Mouse (Mus musculus) lung, postnatal 25 days (tissue): ENCODE results near the gene Vps33a.

ENCODE experiments used
- DNase-seq: peaks from one replicate; pipeline ENCODE4 v3.0.0; 2022; ENCODE audit warnings: low spot score

Vps33a gene

DNA sequence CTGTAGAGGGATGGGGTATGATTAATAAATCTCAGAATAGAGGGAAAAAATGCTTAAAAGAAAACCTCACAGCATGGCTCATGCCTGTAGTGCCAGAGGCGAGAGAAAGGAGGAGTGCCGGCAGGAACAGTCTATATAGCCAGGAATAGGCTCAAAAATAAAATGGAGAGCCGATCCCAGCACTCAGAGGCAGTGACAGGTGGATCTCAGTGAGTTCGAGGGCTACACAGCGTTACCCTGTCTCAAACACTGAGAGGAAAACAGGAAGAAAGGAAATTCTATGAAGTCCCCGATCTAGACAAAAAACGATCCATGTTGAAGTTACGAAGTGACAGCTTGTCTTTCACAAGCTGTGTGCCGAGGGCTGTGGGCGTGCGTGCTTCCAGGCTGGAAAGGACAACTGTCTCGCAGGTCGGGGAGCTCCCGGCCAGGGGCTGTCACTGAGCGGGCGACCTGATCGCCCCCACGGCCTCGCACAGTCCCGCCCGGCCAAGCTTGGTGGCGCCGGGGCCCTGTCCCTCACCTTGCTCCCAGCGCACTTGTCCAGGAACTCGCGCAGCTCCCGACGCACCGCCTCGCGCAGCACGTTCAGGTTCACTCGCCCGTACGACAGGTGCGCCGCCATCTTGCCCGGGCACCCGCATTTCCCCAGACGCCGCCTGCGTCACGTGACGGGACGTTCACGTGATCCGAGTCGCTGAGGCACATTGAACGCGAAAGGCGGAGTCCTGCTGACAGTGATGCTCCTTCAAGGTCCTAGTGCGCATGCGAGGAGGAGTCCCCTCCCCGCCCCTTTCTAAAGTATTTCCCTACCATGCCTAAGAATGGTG, at the start of gene Vps33a:
Gene Vps33a (minus strand): TSS at position 682 of the 830 bp plus-strand sequence.
- peak; percentile 98 for DNase-seq

DNA sequence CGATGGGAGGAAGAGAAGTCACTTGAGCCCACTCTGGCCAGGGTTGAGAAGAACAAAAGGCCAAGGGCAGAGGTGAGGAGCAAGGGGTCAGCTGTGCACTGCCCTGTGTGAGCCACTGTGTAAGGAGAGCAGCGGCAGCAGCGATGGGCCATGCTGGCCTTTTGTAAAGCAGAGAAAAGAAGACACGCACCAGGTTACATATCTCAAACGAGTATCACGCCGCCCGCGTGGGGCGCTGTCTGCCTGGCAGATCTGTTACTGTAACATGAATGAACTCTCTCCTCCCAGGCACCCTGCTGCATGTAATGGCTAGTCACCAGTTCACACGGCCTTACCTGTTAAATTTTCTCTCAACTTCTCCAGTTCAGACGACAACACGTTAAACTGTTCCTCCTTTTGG, 49.6 kb upstream of the Vps33a start:
- no peak for DNase-seq

DNA sequence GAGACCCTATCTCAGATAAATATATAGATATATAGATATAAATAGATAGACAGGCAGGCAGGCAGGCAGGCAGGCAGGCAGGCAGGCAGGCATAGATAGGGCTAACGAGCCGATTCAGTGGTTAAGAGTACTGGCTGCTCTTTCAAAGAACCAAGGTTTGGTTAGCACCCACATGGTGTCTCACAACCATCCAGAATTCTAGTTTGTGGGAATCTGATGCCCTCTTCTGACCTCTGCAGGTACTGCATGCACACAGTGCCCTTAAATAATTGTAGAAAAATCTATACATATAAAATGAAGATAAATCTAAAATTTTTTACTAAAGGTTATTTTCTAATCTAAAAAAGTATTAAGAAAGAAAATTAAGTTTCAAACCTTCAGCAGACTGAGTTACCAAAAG, 45.7 kb upstream of the Vps33a start:
- no peak for DNase-seq

DNA sequence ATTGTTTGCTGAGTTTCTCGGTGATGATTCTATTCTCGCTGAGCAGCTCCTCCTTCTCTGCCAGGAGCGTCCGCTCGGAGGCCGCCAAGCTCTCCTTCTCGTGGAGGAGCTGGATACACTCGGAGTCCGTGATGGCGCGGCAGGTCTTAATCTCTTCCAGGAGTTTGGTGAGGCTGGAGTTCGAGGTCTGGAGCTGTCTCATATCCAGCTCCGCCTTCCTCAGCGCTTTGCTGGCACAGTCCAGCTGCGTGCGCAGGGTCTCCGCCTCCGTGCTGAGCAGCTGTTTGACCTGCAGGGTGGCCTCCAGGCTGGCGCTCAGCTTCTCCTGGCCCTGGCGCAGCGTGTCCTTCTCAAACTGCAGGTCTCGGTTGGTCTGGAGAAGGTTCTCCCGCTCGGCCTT, 41.4 kb upstream of the Vps33a start:
- DNase-seq, result no peak

DNA sequence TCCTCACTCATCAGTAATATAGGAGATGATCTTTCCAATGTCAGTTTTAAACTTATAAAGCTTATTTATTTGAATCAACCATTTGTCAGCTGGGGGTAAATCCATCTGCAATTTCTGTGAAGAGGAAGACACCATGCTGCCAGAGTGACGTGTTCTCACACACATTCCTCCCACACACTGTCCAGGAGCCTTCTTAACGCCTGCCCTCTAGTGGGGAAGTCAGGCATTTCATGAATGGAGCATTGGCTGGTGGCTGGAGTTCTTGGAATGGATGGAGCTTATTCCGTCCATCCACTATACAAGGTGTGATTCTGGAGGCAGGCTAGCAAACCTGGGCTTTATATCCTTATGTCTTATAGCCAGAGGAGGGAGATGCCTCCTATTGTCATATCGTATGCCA, 37.0 kb upstream of the Vps33a start:
- peak; percentile 78 for DNase-seq

DNA sequence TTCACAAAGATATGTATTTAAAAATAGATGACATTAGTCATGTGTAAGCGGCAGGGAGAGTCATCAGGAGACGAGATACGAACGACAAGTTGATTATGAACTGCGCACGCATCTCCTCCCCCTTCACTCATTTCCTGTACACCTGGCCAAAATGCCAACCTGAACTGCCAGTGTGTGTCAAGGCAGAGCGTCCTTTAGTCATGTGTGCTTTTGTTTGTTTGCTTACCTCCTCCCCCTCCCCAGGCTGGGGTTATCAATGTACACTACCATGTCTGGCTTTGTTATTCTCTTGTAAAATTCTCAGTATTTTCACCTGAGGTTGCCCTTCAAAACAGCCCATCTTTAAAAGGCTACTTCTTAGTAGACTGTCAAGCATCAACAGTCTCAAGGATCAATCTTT, 36.6 kb upstream of the Vps33a start:
- no peak for DNase-seq

DNA sequence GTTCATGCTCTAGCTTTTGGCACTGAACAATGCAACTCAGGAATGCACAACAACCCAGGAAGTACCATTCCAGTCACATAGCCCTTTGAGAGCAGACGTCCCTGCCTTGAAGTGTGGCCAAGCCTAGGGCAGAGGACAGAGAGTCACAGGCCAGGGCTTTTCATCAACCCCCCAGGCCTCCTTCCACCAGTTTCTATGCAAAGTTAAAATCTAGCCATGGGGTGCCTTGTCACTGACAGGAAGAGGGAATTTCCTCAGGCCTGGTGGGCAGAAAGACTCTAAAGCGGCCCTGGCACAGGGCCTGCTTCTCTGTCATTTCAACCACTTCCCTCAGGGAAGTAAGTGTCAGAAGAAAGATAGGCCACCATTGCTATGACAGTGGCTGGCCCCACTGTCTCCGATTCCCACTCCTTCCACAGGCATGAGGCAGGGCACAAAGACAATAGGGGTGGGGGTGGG, 34.4 kb upstream of the Vps33a start:
- DNase-seq, result no peak

DNA sequence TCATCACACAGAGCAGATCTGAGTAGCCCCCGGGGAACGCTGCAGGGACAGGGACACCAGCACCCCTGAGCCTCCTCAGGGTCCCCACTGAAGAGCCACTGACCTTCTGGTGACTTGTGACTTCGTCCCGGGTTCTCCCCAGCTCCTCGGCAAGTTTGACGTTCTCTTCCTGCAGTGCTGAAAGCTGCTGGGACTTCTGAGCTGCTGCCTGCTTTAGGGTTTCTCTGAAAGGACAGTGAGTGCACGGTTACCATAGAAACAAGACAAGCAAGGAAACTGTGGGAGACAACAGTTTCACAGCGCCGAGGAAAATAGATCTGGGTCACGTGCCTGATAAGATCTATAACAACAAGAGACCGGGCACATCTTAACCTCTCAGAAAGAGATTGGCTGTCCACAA, 30.7 kb upstream of the Vps33a start:
- peak; percentile 36 for DNase-seq

DNA sequence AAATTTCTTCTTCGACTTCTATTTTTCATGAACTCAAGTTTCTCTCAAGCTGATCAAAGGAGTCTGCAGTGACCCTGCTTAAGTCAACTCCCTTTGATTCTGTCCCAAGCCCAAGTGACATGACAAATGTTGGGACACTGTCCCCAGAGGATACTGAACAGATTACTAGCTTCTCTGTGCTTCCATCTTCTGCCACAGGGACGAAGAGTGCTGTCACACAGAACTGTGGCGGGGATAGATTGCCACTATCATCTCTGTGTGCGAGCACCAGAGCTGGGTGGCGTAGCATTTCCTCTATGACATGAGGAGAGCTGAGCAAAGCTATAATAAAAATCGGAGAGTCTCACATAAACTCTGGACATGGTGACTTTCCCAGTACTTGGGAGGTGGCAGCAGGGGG, 29.3 kb upstream of the Vps33a start:
- peak; percentile 12 for DNase-seq

DNA sequence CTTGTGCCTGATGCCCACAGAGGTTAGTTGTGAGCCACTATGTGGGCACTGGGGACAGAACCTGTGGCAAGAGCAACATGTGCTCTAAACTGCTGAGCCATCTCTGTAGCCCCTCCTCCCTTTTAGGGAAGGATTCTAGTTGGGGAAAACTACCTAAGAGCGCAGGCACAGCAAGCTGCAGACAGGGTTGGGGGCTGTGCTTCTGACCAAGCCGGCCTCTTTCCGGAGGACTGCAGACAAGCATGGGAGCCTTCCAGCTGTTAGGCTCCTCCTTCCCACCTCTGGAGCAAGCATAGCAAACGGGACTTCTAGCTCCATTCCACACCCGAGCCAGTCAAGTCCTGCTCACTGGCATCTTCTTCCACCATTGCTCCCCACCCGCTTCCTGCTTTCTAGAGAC, 26.5 kb upstream of the Vps33a start:
- DNase-seq, result no peak

DNA sequence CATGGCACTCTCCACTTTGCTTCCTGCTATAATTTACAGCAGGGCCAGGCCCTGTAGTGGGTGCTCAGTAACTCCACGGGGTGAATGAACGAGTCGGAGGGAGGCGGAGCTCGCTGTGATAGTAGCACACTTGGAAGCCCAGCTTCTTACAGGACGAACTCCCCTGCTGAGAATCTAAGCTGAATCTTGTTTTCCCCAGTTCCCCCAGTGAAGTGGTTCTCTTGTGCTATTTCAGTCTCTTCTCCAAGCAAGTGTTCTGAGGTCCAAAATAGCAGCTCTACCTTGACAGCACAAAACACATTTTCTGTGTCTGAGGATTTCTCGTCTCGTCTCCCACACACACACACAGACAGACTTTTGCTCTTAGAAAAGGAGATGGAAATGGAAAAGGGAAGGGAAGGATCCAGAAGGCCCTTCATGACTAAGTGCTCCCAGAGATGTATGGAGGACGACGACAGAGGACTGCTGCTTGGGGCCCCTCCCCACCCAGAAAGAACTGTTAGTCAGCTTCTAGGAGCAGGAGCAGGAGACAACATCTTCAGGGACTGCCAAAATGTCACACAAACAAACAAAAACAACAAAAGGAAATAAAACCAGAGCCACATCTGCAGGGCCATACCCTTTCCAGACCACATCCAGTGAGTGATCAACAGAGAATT, 20.9 kb upstream of the Vps33a start:
- DNase-seq, result no peak

DNA sequence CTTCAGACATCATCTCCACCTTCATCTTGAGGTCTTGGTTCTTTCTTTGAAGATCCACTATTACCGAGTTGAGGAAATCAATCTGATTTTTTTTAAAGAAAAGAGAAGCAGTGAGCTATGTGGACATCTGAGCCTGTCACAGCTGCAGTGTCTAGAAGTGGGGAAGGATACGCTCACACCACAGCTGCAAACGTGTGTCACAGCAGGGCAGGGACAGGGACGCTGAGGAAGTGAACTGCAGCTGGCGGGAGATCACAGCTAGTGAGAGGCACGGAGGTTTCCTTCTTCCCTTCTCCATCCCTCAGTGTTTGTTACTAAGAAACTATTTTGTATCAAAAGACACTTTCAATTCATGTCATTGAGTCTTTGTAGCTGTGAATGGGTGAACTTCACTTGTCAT, 7.2 kb upstream of the Vps33a start:
- no peak for DNase-seq

DNA sequence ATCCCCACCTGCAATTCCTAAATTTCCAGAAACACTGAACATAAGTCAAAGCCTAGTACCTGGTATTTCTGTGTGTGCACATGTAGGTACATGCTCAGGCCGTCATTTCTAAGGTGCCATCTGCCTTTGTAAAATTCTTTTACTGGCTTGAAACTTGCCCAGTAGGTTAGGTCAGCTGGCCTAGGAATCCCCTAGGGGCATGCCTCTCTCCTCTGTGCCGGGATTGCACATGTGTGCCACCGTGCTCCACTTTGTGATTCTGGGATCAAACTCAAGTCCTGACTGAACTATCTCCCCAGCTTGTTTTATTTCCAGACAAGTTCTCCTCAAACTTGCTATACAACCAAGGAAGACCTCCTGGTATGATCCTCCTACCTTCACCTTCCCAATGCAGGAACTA, 3.9 kb upstream of the Vps33a start:
- DNase-seq, result no peak

DNA sequence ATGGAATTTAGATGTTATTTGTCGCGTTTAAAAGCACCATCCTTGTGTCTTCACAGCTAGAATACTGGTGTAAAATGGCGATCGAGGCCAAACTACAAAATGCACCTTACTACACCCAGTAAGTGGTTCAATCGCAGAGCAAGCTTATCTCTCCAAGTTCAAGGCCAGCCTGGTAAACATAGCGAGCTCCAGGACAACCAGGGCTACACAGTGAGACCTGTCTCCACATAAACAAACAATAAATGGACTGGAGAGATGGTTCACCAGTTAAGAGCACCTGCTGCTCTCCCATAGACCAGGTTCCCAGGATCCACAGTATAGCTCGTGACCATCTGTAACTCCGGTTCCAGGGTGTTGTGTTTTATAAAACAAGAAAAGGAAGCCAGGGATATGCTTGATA, 524 bp upstream of the Vps33a start:
- no peak for DNase-seq

DNA sequence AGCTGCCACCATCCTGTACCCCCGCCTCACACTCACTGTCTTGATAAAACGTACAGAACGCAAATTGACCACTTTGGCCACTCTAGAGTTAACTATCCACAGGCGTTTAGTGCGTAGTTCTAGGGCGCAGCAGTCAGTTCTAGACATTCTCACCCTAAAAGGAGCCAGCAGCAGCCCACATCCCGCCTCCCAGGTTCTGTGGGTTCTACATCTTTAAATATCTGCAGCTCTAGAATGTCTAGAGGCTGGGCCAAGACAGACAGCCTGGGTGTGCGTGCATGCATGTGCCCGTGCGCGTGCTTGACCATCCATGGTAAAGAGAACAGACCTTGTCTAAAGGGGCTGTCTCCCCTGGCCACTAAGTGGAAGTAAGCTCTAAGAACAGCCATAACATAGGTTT, 11.7 kb downstream of the Vps33a start:
- DNase-seq, result no peak

DNA sequence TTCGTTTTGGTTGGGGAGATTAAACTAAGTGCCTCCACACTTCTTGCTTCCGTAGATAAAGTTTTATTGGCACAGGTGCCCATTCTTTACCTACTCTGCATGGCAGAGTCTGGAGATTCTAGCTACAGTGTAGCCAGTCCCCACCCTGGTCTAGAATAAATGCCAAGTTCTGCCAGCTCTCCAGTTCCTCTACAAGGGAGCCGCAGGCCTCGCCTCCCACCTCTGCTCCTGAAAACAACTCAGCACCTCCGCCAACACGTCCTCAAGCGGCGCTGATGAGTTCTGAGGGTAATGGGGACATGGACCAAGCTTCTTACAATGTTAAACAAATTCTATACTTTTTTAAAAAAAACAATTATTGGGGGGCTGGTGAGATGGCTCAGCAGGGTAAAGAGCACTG, 13.2 kb downstream of the Vps33a start:
- no peak for DNase-seq

DNA sequence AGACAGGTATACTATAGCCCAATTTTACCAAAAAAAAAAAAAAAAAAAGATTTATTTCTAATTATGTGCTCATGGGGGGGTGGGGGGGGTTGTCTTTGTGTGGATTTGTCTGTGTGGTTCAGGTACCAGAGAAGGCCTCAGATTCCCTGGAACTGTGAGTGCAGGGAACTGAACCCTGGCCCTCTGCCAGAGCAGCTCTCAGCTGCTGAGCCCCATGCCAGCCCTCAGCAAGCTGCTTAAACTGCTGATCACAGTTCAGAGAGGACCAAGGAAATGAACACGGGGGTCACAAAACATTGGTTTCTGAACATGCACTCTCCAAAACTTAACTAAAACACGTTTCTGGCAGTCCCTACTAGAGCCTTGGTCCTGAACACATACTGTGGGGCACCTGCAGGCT, 16.4 kb downstream of the Vps33a start:
- no peak for DNase-seq

DNA sequence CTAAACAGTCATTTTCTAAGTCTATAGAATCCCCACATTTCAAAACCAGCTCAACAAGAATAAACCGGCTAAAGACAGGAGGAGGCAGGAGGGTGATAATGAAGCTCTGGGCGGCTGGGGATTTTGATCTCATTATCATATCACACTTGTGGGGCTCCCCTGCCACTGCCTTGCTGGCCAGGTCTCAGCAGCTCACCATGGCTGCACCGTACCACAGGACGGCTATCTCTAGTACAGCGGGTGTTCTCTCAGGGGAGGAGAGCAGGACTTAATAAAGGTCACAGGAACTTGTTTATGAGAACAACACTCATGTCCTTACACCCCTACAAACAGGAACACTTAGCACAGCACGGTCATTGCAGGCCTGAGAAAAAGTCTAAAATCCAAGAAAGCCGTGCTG, 17.1 kb downstream of the Vps33a start:
- DNase-seq, result no peak

DNA sequence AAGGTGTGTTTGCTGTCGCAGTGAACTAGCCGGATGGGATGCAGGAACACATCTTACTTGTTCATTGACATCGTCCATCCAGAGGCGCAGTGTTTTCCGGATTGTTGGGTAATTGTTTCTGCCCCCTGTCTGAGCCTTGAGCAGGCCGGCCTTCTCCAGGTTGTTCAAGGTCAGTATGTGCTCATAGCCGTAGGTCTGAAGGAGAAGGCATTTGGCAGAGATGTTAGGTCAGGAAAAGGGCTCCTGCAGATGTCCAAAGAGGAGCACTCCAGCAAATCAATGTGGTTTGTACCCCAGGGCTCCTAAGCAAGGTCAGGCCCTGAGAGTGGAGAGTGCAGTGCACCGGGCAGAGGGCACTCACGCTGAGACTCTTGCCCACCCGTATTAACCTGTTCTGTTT, 39.0 kb downstream of the Vps33a start:
- no peak for DNase-seq

DNA sequence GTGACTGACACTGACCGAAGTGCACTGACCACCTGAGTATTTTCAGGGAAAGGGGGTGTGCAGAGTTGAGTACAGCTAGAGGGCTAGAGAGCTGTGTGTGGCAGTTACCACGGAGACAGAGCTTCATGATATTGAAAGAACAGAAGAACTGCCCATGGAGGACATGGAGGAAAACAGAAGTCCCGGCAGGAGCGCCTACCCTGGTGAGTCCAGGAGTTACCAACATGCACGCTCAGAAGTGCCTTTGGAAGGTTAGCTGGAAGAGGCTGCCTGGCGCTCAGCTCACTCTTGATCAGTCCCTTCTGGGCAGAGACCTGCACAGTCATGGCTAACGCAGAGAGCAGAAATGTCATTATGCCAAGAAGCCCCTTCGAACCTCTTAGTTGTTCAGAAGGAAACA, 42.8 kb downstream of the Vps33a start:
- no peak for DNase-seq

DNA sequence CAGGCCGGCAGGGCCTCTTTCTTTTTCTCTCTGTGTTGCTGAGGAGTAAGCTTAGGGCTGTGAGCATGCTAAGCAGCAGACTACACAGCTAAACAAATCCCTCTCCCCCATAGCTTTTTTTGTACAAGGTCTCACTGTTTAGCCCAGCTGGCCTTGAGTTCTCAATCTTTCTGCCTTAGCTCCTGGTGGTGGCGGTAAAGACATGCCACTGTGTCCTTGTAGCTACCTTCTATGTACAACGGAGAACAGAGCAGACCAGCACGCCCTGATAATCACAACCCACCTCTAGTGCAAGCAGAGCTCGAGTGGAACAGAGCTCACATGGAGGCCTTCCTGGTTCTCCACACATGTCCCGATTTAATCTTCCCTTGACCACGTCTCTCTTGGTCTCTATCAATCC, 44.2 kb downstream of the Vps33a start:
- DNase-seq, result no peak

DNA sequence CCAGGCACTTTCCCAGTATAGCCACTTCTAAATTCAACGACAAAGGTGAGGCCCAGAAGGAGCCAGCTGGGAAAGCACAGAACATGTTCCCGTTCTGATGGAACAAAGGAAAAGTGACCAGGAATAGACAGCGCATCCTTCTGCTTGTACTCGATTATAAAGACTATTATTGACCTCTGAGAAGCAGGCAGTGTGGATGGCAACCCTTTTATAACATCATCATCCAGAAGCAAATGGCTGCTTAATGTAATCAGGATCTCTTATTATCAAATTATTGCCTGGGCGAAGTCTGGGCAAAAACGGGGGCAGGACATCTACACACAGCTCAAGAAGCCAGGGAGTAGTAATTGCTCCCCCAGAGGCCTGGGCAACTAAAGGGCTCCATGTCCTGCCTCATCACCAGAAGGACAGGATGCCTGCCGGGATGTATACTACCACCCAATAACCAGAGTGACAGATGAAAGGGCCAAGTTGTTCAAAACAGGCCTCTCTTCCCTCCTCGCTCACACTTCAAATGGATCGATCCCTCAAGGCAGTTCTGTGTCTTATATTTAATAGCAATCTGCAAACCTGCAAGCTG, 46.8 kb downstream of the Vps33a start:
- DNase-seq, result no peak

DNA sequence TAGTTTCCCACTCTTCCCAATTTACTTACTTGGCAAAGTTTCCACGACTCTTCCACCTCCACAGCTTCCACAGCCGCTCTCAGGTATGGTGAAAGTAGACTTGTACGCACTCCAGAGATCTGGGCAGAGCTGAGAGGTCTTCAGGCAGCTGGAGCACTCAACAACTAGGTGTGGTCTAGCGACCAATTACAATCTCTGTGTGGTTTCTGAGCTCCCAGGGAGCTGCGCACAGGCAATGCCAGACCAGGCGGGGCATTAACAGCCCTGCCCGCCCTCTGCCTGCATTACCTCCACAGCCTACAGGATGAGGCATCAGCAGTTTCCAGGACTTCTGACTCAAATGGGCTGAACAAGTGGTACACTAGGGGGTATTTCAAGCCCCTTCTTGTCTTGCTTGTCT, 47.6 kb downstream of the Vps33a start, which contains the start of gene Gm49027:
Gene Gm49027 (minus strand): TSS at position 208 of the 400 bp plus-strand sequence.
- DNase-seq, result no peak
